Mouse (Mus musculus) forebrain, postnatal 0 days (tissue): Measurements from ENCODE around the gene Wdr37. TPM values are rescaled to one million over a fixed set of nuclear protein-coding genes. Genes with fewer than 3 reads are reported as not detected.

Experiments
- ATAC-seq: fragments of 200-750 bp; cut with Nextera tagmentation; 2 replicates; pipeline ENCODE4 v1.8.0; 2017; ENCODE audit warnings: mild to moderate bottlenecking, moderate library complexity
- DNase-seq: peaks from one replicate; pipeline ENCODE4 v3.0.0-alpha.2; 2015
- H3K27ac ChIP-seq: fragments of 300-500 bp; sonication (generic); 2 replicates; pipeline ENCODE4 v1.5.1; 2014; ENCODE audit warnings: low read depth, mild to moderate bottlenecking, antibody characterized with exemption, low read length, moderate library complexity, mixed read lengths
- H3K27me3 ChIP-seq: fragments of 300-500 bp; sonication (generic); 2 replicates; pipeline ENCODE4 v1.6.1; 2014; ENCODE audit warnings: mild to moderate bottlenecking, low read length, mixed read lengths; ENCODE audit not compliant: insufficient read depth
- H3K36me3 ChIP-seq: fragments of 300-500 bp; sonication (generic); 2 replicates; pipeline ENCODE4 v1.6.1; 2014; ENCODE audit warnings: mild to moderate bottlenecking, moderate library complexity; ENCODE audit not compliant: insufficient read depth
- H3K4me1 ChIP-seq: fragments of 300-500 bp; sonication (generic); 2 replicates; pipeline ENCODE4 v1.6.1; 2014; ENCODE audit warnings: antibody characterized with exemption; ENCODE audit not compliant: insufficient read depth
- H3K4me2 ChIP-seq: fragments of 300-500 bp; sonication (generic); 2 replicates; pipeline ENCODE4 v1.6.1; 2014; ENCODE audit warnings: low read depth, mild to moderate bottlenecking, moderate library complexity
- H3K4me3 ChIP-seq: fragments of 300-500 bp; sonication (generic); 2 replicates; pipeline ENCODE4 v1.5.1; 2014; ENCODE audit warnings: low read depth, low read length, mixed read lengths
- H3K9ac ChIP-seq: fragments of 300-500 bp; sonication (generic); 2 replicates; pipeline ENCODE4 v1.6.1; 2014; ENCODE audit warnings: mild to moderate bottlenecking
- H3K9me3 ChIP-seq: fragments of 300-500 bp; sonication (generic); 2 replicates; pipeline ENCODE4 v1.6.1; 2016; ENCODE audit warnings: low read length
- CTCF ChIP-seq: sonication (generic); IDR thresholded peaks from 2 replicates; pipeline ENCODE4 v1.5.1; 2016; ENCODE audit warnings: antibody characterized with exemption, control low read depth, low read depth
- WGBS: fragments of 180-500 bp; shearing (Covaris S2); extraction: QIAGEN DNeasy Blood & Tissue Kit; methylation state at CpG from one replicate; pipeline ENCODE4 v1.1.7; 2014; 5-methylcytosine and 5-hydroxymethylcytosine counted together
- polyA plus RNA-seq: library from polyadenylated mRNA; unstranded; fragments of >200 nt; fragmentation: Nextera tagmentation; extraction: Ambion mirVana; gene quantifications from 2 replicates; pipeline ENCODE4 v1.2.1, GENCODE M21; 2015
- total RNA-seq: library from RNA; depleted of rRNA; stranded (reverse); fragments of >200 nt; gene quantifications from 2 replicates; pipeline ENCODE4 v1.2.3, GENCODE M21; 2014

The Wdr37 gene
- total and polyA plus RNA-seq, 2 experiments from 2014 or later: 32.5 to 75.9 TPM

GRCm38 (mm10) chr13:8793217-8793616 lies 78.5 kb downstream of the Wdr37 start:
- Histone ChIP-seq H3K4me2 (no peak overlapping the region), H3K4me3 (no peak overlapping the region), H3K36me3 (no peaks in the 10 kb centered on the region), H3K27me3 (no peaks in the 10 kb centered on the region), H3K27ac (no peak overlapping the region), H3K9me3 (no peaks in the 10 kb centered on the region), H3K4me1 (no peaks in the 10 kb centered on the region), H3K9ac (no peak overlapping the region)
- no peak for DNase-seq
- 70% methylated on average over 8 of the region's 8 CpGs for WGBS
- no peak for TF ChIP-seq CTCF
- ATAC-seq: no peak

DNA sequence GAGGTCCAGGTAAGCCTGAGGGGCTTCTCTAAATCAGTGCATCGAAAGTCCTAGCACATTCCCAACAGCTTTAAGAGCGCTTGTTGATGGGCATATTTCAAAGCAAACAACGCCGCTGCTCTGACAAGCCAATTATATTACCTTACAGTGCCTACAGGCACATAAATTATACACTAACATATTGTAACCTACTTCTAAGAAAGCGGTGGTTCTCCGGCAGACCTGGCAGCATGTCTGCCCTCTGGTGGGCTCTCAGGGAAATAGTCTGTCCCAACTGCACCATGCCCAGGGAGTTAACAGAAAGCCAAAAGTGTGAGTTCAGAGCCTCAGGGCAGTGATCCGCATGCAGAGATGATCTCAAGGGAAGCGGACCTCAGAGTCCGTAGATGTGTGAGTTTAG lies 86.5 kb downstream of the Wdr37 start:
- no peak overlapping the region for H3K9ac ChIP-seq
- no peak overlapping the region for H3K4me3 ChIP-seq
- no peaks in the 10 kb centered on the region for H3K36me3 ChIP-seq
- no peaks in the 10 kb centered on the region for H3K4me1 ChIP-seq
- H3K4me2 ChIP-seq: no peak overlapping the region
- 32% methylated on average over 9 of the region's 9 CpGs for WGBS
- TF ChIP-seq CTCF: peak; percentile 88
- ATAC-seq (peak; percentile 79), DNase-seq (peak; percentile 81)
- H3K9me3 ChIP-seq: no peaks in the 10 kb centered on the region
- H3K27me3 ChIP-seq: no peaks in the 10 kb centered on the region
- no peak overlapping the region for H3K27ac ChIP-seq

GRCm38 (mm10) chr13:8784308-8785061 lies 87.2 kb downstream of the Wdr37 start:
- peak; percentile 87 for ATAC-seq
- Histone ChIP-seq H3K27ac (no peak overlapping the region), H3K27me3 (no peaks in the 10 kb centered on the region), H3K4me2 (no peak overlapping the region), H3K4me1 (no peaks in the 10 kb centered on the region), H3K9me3 (no peaks in the 10 kb centered on the region), H3K4me3 (no peak overlapping the region), H3K36me3 (no peaks in the 10 kb centered on the region), H3K9ac (no peak overlapping the region)
- 72% methylated on average over 14 of the region's 14 CpGs for WGBS
- DNase-seq: peak; percentile 40
- TF ChIP-seq CTCF: no peak

- Histone ChIP-seq H3K27me3 (no peaks in the 10 kb centered on the region), H3K9ac (no peak overlapping the region), H3K36me3 (no peaks in the 10 kb centered on the region), H3K4me2 (no peak overlapping the region), H3K4me3 (no peak overlapping the region), H3K9me3 (no peaks in the 10 kb centered on the region), H3K27ac (no peak overlapping the region), H3K4me1 (no peaks in the 10 kb centered on the region)
- no peak for DNase-seq
- WGBS: 81% methylated on average over 10 of the region's 10 CpGs
- no peak for TF ChIP-seq CTCF
- ATAC-seq: no peak
Measured at GRCm38 (mm10) chr13:8783686-8784307, 87.9 kb downstream of the Wdr37 start.

DNA sequence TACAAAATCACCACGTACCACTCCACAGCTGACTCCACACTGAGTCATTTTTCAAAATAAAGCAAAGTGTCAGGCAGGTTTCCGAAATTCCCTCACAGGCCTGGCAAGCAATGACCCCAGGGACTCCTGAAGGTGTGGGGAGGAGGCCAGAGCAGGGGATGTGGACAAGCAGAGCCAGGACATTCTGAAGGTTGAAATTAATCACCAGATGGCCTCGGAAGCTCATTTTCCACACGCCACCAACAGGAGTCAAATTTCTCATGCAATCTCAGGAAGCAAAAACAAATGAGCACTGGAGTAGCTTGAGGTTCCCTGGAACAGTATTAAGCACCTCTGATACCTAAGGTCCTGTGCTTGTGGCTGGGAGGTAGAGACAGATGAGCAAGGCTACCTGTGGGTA lies 89.1 kb downstream of the Wdr37 start:
- no peak overlapping the region for H3K4me3 ChIP-seq
- no peaks in the 10 kb centered on the region for H3K9me3 ChIP-seq
- ATAC-seq (no peak), DNase-seq (no peak)
- no peaks in the 10 kb centered on the region for H3K4me1 ChIP-seq
- no peak overlapping the region for H3K27ac ChIP-seq
- no peak overlapping the region for H3K9ac ChIP-seq
- no peak overlapping the region for H3K4me2 ChIP-seq
- H3K27me3 ChIP-seq: no peaks in the 10 kb centered on the region
- TF ChIP-seq CTCF: no peak
- 75% methylated on average over 4 of the region's 4 CpGs for WGBS
- no peaks in the 10 kb centered on the region for H3K36me3 ChIP-seq

GRCm38 (mm10) chr13:8780441-8780840 lies 91.3 kb downstream of the Wdr37 start:
- no peaks in the 10 kb centered on the region for H3K4me1 ChIP-seq
- no peak overlapping the region for H3K4me3 ChIP-seq
- no peak overlapping the region for H3K9ac ChIP-seq
- WGBS: 51% methylated on average over 4 of the region's 4 CpGs
- peak; percentile 40 for DNase-seq
- H3K4me2 ChIP-seq: no peak overlapping the region
- no peaks in the 10 kb centered on the region for H3K27me3 ChIP-seq
- no peak for ATAC-seq
- H3K9me3 ChIP-seq: no peaks in the 10 kb centered on the region
- H3K36me3 ChIP-seq: no peaks in the 10 kb centered on the region
- peak; percentile 62 for TF ChIP-seq CTCF
- no peak overlapping the region for H3K27ac ChIP-seq

DNA sequence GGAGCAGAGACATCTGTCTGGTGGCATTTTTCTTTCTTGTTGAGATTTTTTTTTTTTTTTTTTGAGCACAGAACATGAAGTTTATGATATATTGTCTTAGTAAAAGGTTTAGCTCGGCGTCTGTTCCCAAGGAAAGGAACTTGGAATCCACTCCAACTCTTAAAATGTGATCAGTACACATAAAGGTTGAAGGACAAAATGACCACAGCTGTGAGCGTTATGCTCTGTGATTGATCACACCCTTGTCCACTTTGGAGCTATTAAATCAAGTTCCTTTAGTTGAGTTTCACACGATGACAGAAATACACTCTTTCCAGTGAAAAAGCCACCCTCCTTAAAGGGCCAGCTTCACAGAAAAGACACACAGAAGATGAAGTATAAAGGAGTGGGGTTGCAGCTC lies 101.1 kb downstream of the Wdr37 start:
- H3K4me3 ChIP-seq: no peak overlapping the region
- H3K4me1 ChIP-seq: no peaks in the 10 kb centered on the region
- no peak overlapping the region for H3K9ac ChIP-seq
- H3K36me3 ChIP-seq: no peaks in the 10 kb centered on the region
- WGBS: 92% methylated on average over 4 of the region's 4 CpGs
- no peaks in the 10 kb centered on the region for H3K9me3 ChIP-seq
- H3K4me2 ChIP-seq: no peak overlapping the region
- no peak for TF ChIP-seq CTCF
- no peaks in the 10 kb centered on the region for H3K27me3 ChIP-seq
- DNase-seq (no peak), ATAC-seq (no peak)
- H3K27ac ChIP-seq: no peak overlapping the region
